Mouse (Mus musculus) liver, postnatal 0 days (tissue): ENCODE measurements at regions not wholly inside any gene's neighbourhood (a gene's known extent, or its start where the extent isn't known, plus 50 kb on each side); places are given as distances from the start of the nearest gene placed in this dataset.

Experiments
- ATAC-seq: fragments of 200-750 bp; cut with Nextera tagmentation; 2 replicates; pipeline ENCODE4 v1.8.0; 2017; ENCODE audit warnings: mild to moderate bottlenecking, moderate library complexity
- DNase-seq: peaks from one replicate; pipeline ENCODE4 v3.0.0-alpha.2; 2016
- H3K27ac ChIP-seq: fragments of 300-500 bp; sonication (generic); 2 replicates; pipeline ENCODE4 v1.5.1; 2014; ENCODE audit warnings: antibody characterized with exemption, moderate library complexity, mild to moderate bottlenecking, low read depth
- H3K27me3 ChIP-seq: fragments of 300-500 bp; sonication (generic); 2 replicates; pipeline ENCODE4 v1.6.1; 2014; ENCODE audit warnings: low read length, control low read depth, mixed read lengths; ENCODE audit not compliant: insufficient read depth
- H3K36me3 ChIP-seq: fragments of 300-500 bp; sonication (generic); replicated peaks from 2 replicates; pipeline ENCODE4 v1.6.1; 2014; ENCODE audit warnings: mild to moderate bottlenecking, control low read depth, low read length, moderate library complexity, mixed read lengths; ENCODE audit not compliant: insufficient read depth
- H3K4me1 ChIP-seq: fragments of 300-500 bp; sonication (generic); 2 replicates; pipeline ENCODE4 v1.6.1; 2014; ENCODE audit warnings: antibody characterized with exemption, mild to moderate bottlenecking, control low read depth; ENCODE audit not compliant: insufficient read depth
- H3K4me2 ChIP-seq: fragments of 300-500 bp; sonication (generic); 2 replicates; pipeline ENCODE4 v1.6.1; 2014; ENCODE audit warnings: low read depth, mild to moderate bottlenecking, low read length, moderate library complexity, mixed read lengths
- H3K4me3 ChIP-seq: fragments of 300-500 bp; sonication (generic); 2 replicates; pipeline ENCODE4 v1.5.1; 2014; ENCODE audit warnings: low read depth, low read length
- H3K9ac ChIP-seq: fragments of 300-500 bp; sonication (generic); replicated peaks from 2 replicates; pipeline ENCODE4 v1.6.1; 2014; ENCODE audit warnings: mild to moderate bottlenecking, moderate library complexity
- H3K9me3 ChIP-seq: fragments of 300-500 bp; sonication (generic); 2 replicates; pipeline ENCODE4 v1.6.1; 2016; ENCODE audit warnings: mild to moderate bottlenecking, control low read depth, low read length, mixed read lengths
- CTCF ChIP-seq: sonication (generic); IDR thresholded peaks from 2 replicates; pipeline ENCODE4 v1.5.1; 2016; ENCODE audit warnings: antibody characterized with exemption, low read depth
- EP300 ChIP-seq: IDR thresholded peaks from 2 replicates; pipeline ENCODE4 v1.6.1; 2016; ENCODE audit warnings: antibody characterized with exemption, low read depth, mild to moderate bottlenecking
- WGBS: fragments of 180-500 bp; shearing (Covaris S2); extraction: QIAGEN DNeasy Blood & Tissue Kit; methylation state at CpG from one replicate; pipeline ENCODE4 v1.1.7; 2014; ENCODE audit not compliant: insufficient replicate concordance; 5-methylcytosine and 5-hydroxymethylcytosine counted together

DNA sequence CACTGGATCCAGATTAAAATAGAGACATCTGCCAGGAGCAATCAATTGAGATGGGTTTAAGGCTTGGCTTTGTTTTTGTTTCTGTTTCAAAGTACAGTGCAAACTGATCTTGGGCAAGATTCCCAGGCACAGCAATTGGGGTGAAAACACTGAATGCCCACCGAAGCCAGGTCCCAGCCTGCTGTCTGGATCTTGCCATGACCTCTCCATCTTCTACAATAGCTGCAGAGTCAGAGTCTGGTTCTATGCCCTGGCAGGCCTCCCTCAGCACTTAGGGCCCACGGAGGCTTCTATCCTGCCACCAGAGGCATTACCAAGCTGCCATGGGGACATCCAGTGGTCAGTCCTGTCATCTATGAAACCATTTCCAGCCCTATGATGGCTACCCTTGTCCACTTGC is 498.6 kb upstream of the Mgmt start:
- no peak overlapping the region for H3K27ac ChIP-seq
- H3K36me3 ChIP-seq = no peaks in the 10 kb centered on the region
- no peaks in the 10 kb centered on the region for H3K27me3 ChIP-seq
- WGBS = 66% methylated on average over 2 of the region's 2 CpGs
- no peak for TF ChIP-seq CTCF
- TF ChIP-seq EP300 = no peak
- DNase-seq (no peak), ATAC-seq (no peak)
- H3K4me2 ChIP-seq = no peak overlapping the region
- H3K9me3 ChIP-seq = no peaks in the 10 kb centered on the region
- no peaks in the 10 kb centered on the region for H3K4me1 ChIP-seq
- H3K4me3 ChIP-seq = no peak overlapping the region
- H3K9ac ChIP-seq = no peak overlapping the region

DNA sequence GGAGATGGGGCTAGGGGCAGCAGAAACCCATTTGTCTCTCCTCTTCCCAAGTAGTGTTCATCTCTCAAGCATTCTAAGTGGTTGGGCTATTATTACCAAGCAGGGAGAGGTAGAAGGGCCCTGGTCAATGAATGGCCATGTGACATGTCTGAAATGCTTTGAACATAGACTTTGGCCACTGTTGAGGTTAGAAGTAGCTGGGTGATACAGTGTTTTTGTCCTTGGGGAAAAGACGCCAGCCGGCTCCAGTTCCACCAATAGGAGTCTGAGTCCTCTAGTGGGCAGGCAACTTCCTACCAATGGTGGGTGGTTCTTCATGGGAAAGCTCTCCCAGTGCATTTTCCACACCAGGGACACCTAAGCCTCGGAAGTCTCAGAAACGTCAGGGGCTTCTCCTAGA is 497.3 kb upstream of the Mgmt start:
- Histone ChIP-seq H3K4me3 (no peak overlapping the region), H3K27me3 (no peaks in the 10 kb centered on the region), H3K9me3 (no peaks in the 10 kb centered on the region), H3K4me1 (no peaks in the 10 kb centered on the region), H3K9ac (no peak overlapping the region), H3K27ac (no peak overlapping the region), H3K36me3 (no peaks in the 10 kb centered on the region), H3K4me2 (no peak overlapping the region)
- no peak for ATAC-seq
- TF ChIP-seq CTCF (no peak), EP300 (no peak)
- no peak for DNase-seq
- WGBS = 84% methylated on average over 4 of the region's 4 CpGs

DNA sequence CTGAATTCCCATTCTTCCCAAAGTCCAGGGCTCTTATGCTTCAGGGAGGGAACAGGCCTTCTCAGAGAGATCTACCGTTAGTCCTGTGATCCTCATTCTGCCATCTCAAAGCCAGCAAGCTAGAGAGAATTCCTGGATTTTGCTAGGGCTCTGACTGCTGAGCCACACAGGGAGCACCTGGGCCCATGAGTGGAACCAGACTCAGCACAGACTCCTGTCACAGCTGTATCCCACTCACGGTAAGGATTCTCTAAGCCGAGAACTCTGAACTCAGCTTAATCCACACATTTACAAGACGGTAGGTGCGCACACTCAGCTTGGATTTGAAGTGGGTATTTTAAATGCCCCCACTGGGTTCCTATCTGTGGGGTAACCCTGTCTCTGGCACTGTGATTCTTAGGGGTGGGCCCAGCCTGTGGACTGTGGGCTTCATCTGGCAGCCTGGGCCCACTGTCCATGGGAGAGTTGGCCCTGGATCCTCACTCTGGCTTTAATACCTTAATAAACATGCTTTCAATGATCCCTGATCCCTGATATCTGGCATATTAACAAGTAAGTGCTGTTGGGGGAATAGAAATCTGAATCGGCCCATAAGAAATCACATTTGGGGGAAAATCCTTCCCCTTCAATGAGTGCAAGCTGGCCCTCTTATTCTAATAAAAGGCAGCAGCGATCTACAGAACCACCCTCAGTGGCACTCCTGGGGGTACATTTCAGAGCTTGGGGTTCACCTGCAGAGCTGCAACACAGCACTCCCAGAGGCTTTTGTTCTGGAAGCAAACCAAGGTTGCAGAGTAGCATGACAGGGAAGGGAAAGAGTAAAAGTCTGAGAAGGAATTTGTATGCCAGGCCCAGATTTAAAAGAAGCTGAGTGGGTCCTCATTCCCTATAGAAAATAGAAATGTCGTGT is 491.5 kb upstream of the Mgmt start:
- DNase-seq = no peak
- Histone ChIP-seq H3K9me3 (no peaks in the 10 kb centered on the region), H3K4me1 (no peaks in the 10 kb centered on the region), H3K27ac (no peak overlapping the region), H3K4me3 (no peak overlapping the region), H3K4me2 (no peak overlapping the region), H3K36me3 (no peaks in the 10 kb centered on the region), H3K9ac (no peak overlapping the region), H3K27me3 (no peaks in the 10 kb centered on the region)
- no peak for ATAC-seq
- WGBS = 76% methylated on average over 8 of the region's 8 CpGs
- no peak for TF ChIP-seq CTCF
- no peak for TF ChIP-seq EP300

DNA sequence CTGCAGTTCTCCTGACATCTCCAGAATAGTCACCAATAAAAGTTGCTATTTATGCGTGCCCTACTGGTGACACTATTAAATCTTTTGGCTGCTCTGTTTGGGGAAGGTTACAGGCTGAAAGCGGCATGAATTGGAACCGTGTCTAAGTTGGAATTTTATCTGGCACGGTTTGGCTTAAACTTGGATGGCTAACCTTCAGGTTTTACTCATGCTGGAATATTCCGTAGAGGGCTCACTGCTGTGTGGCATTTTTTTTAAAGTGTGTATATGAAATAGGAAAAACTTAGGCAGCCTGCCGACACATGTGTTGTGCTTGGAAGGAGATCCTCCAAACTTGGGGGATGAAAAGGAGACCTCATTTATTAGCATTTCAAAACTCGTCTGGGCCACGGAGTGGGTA is 489.0 kb upstream of the Mgmt start:
- Histone ChIP-seq H3K9me3 (no peaks in the 10 kb centered on the region), H3K9ac (no peak overlapping the region), H3K27me3 (no peaks in the 10 kb centered on the region), H3K4me2 (no peak overlapping the region), H3K36me3 (no peaks in the 10 kb centered on the region), H3K4me3 (no peak overlapping the region), H3K4me1 (no peaks in the 10 kb centered on the region), H3K27ac (no peak overlapping the region)
- no peak for ATAC-seq
- no peak for TF ChIP-seq CTCF
- 81% methylated on average over 8 of the region's 8 CpGs for WGBS
- no peak for DNase-seq

DNA sequence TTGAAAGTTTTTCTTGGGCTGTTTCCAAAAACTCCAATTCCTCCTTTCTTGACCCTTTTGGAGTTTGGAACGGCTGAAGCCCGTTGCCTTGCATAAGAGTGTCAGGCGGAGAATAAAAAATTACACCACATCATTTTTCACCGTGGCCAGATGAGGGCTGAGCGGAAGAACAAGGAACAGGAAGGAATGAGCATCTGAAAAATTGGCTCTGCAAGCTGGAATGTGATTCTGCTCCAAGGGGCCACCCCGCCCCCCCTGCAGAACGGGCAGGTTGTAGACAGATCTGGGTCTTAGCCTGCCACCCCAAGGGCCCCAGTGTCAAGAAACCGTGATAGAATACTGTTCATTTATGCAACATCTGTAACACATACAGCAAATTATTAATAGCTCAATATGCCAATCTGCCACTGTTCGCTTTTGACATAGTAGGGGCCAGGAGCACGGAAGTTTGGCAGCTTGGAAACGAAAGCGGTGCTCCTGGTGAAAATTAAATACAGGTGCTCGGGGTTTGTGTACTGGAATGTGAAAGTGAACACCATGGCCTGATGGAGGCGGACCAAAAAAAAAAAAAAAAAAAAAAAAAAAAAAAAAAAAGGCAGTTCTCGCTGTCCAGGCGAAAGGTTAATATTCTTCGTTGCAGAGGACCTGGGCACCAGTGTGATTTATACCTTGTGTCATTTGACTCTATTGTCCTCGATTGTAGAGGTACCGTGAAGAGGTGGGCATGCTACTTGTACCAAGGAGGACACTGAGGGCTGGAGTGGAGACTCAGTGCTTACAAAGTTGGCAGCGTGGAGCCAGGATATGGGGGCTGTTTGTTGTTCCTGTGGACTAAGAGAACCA is 487.9 kb upstream of the Mgmt start:
- Histone ChIP-seq H3K27ac (no peak overlapping the region), H3K36me3 (no peaks in the 10 kb centered on the region), H3K4me1 (no peaks in the 10 kb centered on the region), H3K4me2 (no peak overlapping the region), H3K9me3 (no peaks in the 10 kb centered on the region), H3K9ac (no peak overlapping the region), H3K4me3 (no peak overlapping the region), H3K27me3 (no peaks in the 10 kb centered on the region)
- 71% methylated on average over 20 of the region's 20 CpGs for WGBS
- TF ChIP-seq EP300 = no peak
- no peak for TF ChIP-seq CTCF
- DNase-seq = no peak
- ATAC-seq = no peak

DNA sequence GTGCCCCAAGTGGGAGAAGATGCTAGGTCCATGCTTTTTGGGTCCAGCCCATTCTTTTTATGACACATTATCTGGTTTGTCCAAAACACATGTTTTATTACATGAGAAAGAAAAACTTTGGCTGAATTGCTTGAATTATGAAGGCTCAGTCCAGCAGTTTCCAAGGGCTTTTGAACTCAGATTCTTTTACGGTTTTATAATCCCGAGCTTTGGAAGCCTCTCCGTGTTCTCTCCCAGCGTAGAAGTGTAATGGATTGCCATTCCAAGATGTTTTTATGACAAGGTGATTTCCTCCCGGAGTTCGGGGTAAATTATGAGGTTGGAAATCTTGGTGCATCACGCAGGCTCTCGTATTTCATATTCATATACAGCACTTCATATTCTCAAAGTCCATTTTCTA is 479.6 kb upstream of the Mgmt start:
- Histone ChIP-seq H3K9ac (no peak overlapping the region), H3K27me3 (no peaks in the 10 kb centered on the region), H3K4me2 (no peak overlapping the region), H3K36me3 (no peaks in the 10 kb centered on the region), H3K4me3 (no peak overlapping the region), H3K27ac (no peak overlapping the region), H3K9me3 (no peaks in the 10 kb centered on the region), H3K4me1 (no peaks in the 10 kb centered on the region)
- no peak for ATAC-seq
- 70% methylated on average over 8 of the region's 8 CpGs for WGBS
- TF ChIP-seq CTCF (no peak), EP300 (no peak)
- no peak for DNase-seq
